Mouse (Mus musculus): ENCODE measurements around the gene Kcnk5.

Gene Kcnk5

GRCm38 (mm10) chr14:20193103-20193715 is 11.6 kb upstream of the Kcnk5 start:
- DNase-seq, result no peak

- DNase-seq, result no peak
Observed at GRCm38 (mm10) chr14:20191136-20191735, 9.6 kb upstream of the Kcnk5 start.

GRCm38 (mm10) chr14:20189751-20190150 is 8.1 kb upstream of the Kcnk5 start:
- DNase-seq, result no peak

- no peak for DNase-seq
Observed at GRCm38 (mm10) chr14:20185426-20185825, 3.8 kb upstream of the Kcnk5 start.

GRCm38 (mm10) chr14:20183701-20184100 is 2.1 kb upstream of the Kcnk5 start:
- DNase-seq, result no peak

- no peak for DNase-seq
Observed at GRCm38 (mm10) chr14:20182596-20182995, 987 bp upstream of the Kcnk5 start.

- DNase-seq, result no peak
Observed at GRCm38 (mm10) chr14:20180751-20181162, 852 bp downstream of the Kcnk5 start.

- no peak for DNase-seq
Observed at GRCm38 (mm10) chr14:20180304-20180703, 1.3 kb downstream of the Kcnk5 start.

- DNase-seq, result no peak
Observed at GRCm38 (mm10) chr14:20179731-20180280, 1.8 kb downstream of the Kcnk5 start.

- no peak for DNase-seq
Observed at GRCm38 (mm10) chr14:20179080-20179479, 2.5 kb downstream of the Kcnk5 start.

GRCm38 (mm10) chr14:20178593-20178992 is 3.0 kb downstream of the Kcnk5 start:
- DNase-seq, result no peak

- DNase-seq, result no peak
Observed at GRCm38 (mm10) chr14:20177494-20178123, 4.0 kb downstream of the Kcnk5 start.

- no peak for DNase-seq
Observed at GRCm38 (mm10) chr14:20175705-20176104, 5.9 kb downstream of the Kcnk5 start.

- no peak for DNase-seq
Observed at GRCm38 (mm10) chr14:20175114-20175513, 6.5 kb downstream of the Kcnk5 start.

GRCm38 (mm10) chr14:20174696-20175095 is 6.9 kb downstream of the Kcnk5 start:
- DNase-seq, result no peak

GRCm38 (mm10) chr14:20173873-20174490 is 7.6 kb downstream of the Kcnk5 start:
- no peak for DNase-seq

GRCm38 (mm10) chr14:20172924-20173323 is 8.7 kb downstream of the Kcnk5 start:
- DNase-seq, result no peak

- no peak for DNase-seq
Observed at GRCm38 (mm10) chr14:20172509-20172908, 9.1 kb downstream of the Kcnk5 start.

GRCm38 (mm10) chr14:20171840-20172239 is 9.8 kb downstream of the Kcnk5 start:
- no peak for DNase-seq

- no peak for DNase-seq
Observed at GRCm38 (mm10) chr14:20169251-20169650, 12.4 kb downstream of the Kcnk5 start.

GRCm38 (mm10) chr14:20168478-20168877 is 13.1 kb downstream of the Kcnk5 start:
- DNase-seq, result no peak

GRCm38 (mm10) chr14:20168054-20168453 is 13.6 kb downstream of the Kcnk5 start:
- DNase-seq, result no peak

GRCm38 (mm10) chr14:20165413-20165812 is 16.2 kb downstream of the Kcnk5 start:
- no peak for DNase-seq

GRCm38 (mm10) chr14:20164438-20164837 is 17.2 kb downstream of the Kcnk5 start:
- DNase-seq, result no peak

Measured in cerebellum, postnatal 36 days (tissue).